Mouse (Mus musculus): ENCODE results near the gene Plxna2.

Gene Plxna2

GRCm38 (mm10) chr1:194764951-194765350 is 146.9 kb downstream of the Plxna2 start:
- no peak for DNase-seq (ENCODE audit: low read depth, low spot score)

DNA sequence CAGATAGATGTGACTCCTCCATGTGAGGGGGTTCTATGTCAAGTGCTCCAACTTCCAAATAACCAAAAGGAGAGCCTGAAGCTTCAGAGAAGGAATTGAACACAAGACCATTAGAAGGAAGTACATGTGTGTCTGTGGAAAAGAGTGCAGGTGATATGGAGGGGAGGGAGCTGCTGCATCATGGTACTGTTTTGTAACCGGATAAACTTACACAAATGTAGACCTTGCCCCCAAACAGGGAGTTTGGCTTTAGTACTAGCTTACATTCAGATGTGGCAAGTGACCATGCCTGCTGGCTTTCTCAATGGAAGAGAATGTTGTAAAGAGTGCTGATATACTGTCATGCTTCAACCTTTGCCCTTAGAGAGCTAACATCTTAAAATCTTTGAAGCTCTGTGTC is 150.8 kb downstream of the Plxna2 start:
- DNase-seq (ENCODE audit: low read depth, low spot score), result no peak

DNA sequence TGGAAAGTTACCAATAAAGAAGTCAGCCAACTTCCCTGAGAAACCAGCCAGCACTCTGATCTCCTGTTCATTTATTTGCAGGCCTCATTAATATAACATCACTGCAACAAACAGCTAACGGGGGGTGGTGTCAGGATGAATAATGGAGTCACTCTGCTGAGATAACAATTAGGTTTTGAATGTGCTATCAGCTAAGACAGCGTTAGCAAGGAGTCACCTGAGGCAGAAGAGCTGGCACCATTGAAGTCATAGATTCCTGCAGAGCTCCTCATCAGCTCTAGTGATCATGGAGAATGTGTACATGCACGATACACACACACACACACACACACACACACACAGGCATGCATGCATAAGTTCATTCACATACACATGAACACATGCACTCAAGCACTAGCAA is 154.0 kb downstream of the Plxna2 start:
- no peak for DNase-seq (ENCODE audit: low read depth, low spot score)

- no peak for DNase-seq (ENCODE audit: low read depth, low spot score)
These were observed 155.9 kb downstream of the Plxna2 start for GRCm38 (mm10) chr1:194773899-194774298.

DNA sequence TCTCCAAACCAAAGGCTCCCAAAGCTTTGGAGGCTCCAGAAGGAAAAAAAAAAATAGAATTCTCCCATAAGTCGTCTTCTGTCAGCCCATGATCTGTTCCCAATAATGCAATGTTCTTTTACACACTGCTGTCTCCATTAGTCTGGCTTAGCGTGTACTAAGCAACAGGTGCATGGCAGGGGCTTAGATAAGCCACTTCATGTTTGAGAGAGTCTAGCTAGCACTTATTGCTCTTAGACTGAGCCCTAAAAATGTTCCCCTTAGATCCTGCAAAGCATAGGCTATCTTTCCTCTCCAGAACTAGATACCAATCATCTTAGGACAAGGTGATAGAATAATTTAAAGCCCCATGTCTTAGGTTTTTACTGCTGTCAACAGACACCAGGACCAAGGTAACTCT is 156.3 kb downstream of the Plxna2 start:
- no peak for DNase-seq (ENCODE audit: low read depth, low spot score)

- DNase-seq (ENCODE audit: low read depth, low spot score), result no peak
These were observed 156.7 kb downstream of the Plxna2 start for GRCm38 (mm10) chr1:194774754-194775153.

DNA sequence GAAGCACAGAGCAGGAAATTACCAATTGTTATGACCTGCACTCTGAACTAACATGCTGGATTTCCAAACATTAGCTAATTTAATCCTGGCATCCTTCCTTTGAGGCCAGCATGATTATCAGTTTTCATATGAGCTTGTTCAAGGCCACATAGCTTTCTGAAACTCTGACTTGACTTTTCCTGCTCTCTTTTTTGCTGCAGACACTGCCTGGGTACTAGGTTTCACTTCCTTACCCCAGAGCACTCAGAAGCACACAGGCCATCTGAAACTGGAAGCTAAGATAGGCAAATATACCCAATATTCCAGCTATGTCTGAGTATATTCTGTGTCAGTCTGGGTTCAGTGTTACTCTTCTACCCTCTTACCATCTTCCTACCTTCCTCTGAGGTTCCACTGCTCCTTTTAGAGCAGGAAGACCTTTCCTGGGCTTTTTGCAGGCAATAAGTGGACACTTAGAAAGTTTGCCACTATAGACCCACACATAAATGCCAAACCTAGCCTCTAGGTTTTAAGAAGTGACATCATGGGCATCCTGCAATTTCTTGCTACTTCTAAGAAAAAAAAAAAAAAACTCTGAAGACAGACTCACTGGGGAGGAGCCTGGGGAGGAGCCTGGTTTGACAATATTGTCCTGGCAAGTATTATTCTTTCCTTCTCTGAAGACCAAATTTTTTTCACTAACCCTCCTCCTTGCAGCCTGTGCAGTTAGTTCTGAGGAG is 157.8 kb downstream of the Plxna2 start:
- DNase-seq (ENCODE audit: low read depth, low spot score), result no peak

DNA sequence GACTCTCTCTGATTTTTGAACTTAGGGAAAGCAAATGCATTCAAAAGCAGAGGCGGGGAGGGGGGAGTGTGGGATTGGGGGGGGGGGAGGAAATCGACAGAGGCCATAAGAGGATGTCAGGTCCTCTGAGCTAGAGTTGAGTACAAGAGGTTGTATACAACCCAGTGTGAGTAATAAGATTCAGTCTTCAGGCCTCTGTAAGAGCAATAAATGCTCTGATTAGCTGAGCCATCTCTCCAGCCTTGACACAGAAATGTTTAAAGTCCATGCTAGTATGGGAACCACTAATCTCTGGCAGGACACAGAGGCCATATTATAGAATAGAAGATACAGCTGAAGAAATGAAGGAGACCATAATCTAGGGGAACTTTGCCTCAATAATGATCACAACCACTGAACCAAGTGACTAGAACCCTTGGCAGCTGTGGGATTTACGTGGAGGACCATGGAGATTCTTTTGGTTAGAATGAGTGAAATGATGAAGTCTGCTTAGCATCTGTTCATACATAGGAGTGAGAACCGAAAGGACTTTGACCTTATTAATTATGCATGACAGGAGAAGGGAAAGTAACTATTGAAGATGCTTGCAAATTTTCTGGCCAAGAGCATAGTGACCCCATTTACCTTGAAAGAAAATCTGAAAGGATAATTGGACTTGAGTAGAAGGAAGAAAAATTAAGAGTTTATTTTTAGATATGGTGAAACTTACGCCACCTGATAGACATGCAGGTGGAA is 158.7 kb downstream of the Plxna2 start:
- no peak for DNase-seq (ENCODE audit: low read depth, low spot score)

DNA sequence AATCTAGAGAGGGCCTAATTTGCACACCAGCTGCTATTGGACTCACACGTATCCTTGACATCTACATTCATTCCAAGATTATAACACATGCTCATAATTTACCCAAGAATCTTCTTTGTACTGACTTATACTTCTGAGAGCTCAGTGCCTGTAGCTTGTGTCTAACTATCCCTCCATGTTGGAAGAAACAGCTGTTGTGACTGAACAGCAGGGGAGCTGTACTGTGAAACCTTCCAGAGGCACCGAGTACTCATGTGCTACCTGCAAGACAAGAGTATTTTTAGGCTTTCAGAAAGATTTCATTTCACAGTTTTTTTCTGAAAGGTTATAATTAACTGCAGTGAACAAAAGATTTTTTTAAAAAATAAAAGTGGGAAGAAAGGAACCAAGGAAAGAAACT is 159.6 kb downstream of the Plxna2 start:
- DNase-seq (ENCODE audit: low read depth, low spot score), result no peak

GRCm38 (mm10) chr1:194780392-194780791 is 162.4 kb downstream of the Plxna2 start:
- no peak for DNase-seq (ENCODE audit: low read depth, low spot score)

DNA sequence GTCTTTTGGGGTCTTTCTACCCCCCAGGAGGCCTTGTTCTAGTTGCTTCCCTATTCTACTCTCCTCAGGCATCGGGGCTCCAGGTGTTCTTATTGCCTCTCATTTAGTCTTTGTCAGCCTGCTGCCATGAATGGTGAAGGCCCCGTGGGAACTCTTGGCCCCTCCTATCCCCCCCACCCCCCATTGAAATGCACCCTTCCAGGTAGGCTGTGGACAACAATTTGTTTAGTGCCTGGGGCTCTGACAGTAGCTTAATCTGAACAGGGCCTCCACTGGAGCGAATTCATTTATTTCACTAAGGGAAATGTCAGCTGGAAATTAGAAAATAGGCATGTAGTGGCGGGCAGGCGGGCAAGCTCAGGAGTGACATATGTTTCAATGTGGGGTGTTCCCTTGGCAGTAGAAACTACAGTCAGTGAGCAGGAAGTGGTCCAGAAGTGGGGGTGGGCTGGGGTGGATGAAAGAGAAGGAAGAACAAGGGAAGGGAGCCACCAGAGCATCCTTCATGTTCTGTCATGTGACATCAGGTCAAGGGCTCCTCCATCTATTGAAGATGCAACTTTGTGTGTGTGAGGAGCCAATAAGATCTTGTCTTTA is 162.9 kb downstream of the Plxna2 start:
- no peak for DNase-seq (ENCODE audit: low read depth, low spot score)

- DNase-seq (ENCODE audit: low read depth, low spot score), result no peak
These were observed 163.5 kb downstream of the Plxna2 start for GRCm38 (mm10) chr1:194781556-194781955.

DNA sequence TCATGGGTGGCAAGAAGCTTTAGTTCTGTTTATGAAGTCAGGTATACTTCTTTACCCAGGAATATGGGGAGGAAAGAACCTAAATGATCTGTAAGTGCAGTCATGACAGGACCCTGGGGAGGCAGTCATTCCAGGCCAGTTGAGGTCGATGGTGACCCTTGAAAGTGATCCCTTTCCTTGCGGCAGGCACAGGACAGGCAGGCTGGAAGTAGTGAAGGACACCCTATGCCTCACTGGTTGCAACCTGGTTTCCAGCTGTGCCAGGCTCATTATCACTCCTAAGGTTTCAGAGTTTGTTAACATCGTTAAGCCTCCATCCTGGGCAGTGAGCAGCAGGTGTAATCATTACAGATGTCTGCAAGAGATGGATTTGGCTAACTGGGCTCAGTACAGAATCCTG is 164.3 kb downstream of the Plxna2 start:
- DNase-seq (ENCODE audit: low read depth, low spot score), result no peak

DNA sequence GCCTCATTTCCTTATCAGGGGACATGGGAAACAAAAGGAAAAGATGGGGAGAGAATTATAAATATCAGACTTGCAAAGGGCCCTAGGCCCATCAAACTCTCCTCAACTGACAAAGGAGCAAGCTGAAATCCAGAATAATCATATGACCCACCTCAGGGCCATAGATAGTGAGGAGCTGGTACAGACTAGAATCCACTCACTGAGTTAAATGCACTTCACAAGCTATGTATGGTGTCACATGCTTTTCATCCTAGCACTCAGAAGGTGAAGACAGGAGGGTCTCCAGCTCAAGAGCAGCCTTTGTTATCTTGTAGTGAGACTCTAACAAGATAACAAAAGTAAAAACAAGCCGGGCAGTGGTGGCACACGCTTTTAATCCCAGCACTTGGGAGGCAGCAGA is 169.6 kb downstream of the Plxna2 start:
- DNase-seq (ENCODE audit: low read depth, low spot score), result no peak

DNA sequence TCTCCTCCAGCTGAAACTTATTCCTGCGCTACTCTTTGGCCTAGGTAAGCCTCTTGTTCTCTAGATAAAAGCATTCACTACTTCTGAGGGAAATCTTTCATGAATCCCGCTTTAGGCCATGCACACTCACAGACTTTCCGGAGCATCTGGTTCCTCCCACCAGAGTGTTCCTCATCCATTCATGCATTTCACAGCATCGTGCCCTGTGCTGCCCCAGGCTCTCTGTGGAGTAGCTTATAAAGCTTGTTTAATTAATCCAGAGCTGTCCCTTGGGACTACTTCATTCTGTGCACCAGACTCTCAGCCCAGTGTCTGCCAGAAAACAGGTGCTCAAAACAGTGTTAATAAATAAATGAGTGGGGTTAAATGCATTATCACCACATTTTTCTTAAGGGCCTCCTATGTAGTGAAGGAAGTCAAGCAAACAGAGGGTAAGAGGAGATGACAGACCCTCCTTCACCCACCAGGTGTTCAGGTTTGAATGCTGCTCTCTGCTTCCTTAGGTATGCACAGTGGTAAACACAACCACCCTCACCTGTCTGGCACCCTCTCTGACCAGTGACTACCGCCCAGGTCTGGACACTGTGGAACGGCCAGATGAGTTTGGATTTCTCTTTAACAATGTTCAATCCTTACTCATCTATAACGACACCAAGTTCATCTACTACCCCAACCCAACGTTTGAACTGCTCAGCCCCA is 175.4 kb downstream of the Plxna2 start:
- DNase-seq (ENCODE audit: low read depth, low spot score), result no peak

DNA sequence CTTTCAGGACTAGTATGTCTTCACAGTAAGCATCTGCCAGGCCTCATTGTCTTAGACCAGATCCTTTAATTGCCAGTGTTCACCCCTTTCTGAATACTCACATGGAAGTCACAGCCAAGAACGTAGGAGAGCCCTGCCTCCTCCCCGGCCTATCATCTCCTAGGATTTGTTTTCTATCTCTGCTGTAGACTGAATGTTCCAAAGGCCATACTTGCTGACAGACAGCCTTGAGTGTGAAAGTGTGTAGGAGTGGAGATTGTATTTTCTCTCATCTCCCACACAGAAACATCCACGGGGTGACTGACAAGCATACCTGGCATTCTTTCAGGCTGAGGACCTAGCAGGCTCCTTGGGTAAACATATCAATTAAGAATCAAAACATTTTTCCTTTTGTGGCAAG is 177.3 kb downstream of the Plxna2 start:
- DNase-seq (ENCODE audit: low read depth, low spot score), result no peak

DNA sequence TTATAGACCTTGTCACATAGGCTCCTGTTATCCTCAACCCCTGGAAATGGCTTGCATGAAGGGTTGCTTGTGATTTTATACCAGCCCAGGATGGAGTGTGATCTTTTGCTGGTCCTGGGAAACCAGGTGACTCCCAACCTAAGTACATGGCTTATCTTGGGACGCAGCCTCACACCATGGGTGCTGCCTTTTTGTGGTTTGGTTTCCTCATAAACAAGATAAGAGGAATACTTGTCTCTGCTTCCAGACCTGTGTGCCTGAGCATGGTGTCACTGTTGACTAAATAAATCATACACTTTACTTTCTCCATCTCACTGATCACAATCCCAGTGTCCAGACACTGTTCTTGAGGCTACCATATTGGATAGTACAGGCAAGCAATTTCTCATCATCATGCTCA is 179.8 kb downstream of the Plxna2 start:
- DNase-seq (ENCODE audit: low read depth, low spot score), result no peak

GRCm38 (mm10) chr1:194798511-194798910 is 180.5 kb downstream of the Plxna2 start:
- DNase-seq (ENCODE audit: low read depth, low spot score), result no peak

DNA sequence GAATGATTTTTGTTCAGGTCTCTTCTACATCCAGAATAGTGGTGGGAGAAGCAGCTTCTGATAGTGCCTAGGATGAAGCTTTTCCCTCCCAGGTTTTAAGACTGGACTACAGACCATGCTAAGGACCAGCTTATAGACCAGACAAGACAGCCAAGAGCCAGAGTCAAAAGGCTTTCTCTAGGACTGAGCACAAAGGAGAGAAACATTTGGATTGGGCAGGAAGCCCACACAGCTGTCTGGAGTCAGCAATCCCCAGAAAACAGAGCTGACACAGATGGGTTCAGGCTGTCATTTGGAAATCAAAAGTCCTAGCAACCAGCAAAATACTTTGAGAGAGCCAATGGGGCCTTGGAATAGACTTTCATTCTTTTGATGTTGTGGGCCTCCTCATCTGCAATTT is 190.2 kb downstream of the Plxna2 start:
- DNase-seq (ENCODE audit: low read depth, low spot score), result no peak

- no peak for DNase-seq (ENCODE audit: low read depth, low spot score)
These were observed 190.7 kb downstream of the Plxna2 start for GRCm38 (mm10) chr1:194808681-194809080.

- DNase-seq (ENCODE audit: low read depth, low spot score), result no peak
These were observed 191.6 kb downstream of the Plxna2 start for GRCm38 (mm10) chr1:194809600-194809999.

GRCm38 (mm10) chr1:194814187-194814586 is 196.2 kb downstream of the Plxna2 start:
- no peak for DNase-seq (ENCODE audit: low read depth, low spot score)
